Mouse (Mus musculus): ENCODE measurements around the gene Polr3b.

Gene Polr3b

GRCm38 (mm10) chr10:84610783-84611182 lies 11.3 kb upstream of the Polr3b start:
- DNase-seq (ENCODE audit: low spot score in 2 of 2), result no peak

GRCm38 (mm10) chr10:84611664-84612063 lies 10.4 kb upstream of the Polr3b start:
- DNase-seq (ENCODE audit: low spot score in 2 of 2), result no peak

- DNase-seq (ENCODE audit: low spot score in 2 of 2), result no peak
Observed at GRCm38 (mm10) chr10:84612281-84612680, 9.8 kb upstream of the Polr3b start.

- DNase-seq (ENCODE audit: low spot score in 2 of 2), result no peak
Observed at GRCm38 (mm10) chr10:84613366-84613765, 8.7 kb upstream of the Polr3b start.

- no peak for DNase-seq (ENCODE audit: low spot score in 2 of 2)
Observed at GRCm38 (mm10) chr10:84615076-84615475, 7.0 kb upstream of the Polr3b start.

- peak; percentile 32 to 44 for DNase-seq (ENCODE audit: low spot score in 2 of 2)
Observed at GRCm38 (mm10) chr10:84631182-84631581, 9.1 kb downstream of the Polr3b start.

- no peak for DNase-seq (ENCODE audit: low spot score in 2 of 2)
Observed at GRCm38 (mm10) chr10:84632005-84632404, 9.9 kb downstream of the Polr3b start.

- no peak for DNase-seq (ENCODE audit: low spot score in 2 of 2)
Observed at GRCm38 (mm10) chr10:84636656-84637055, 14.6 kb downstream of the Polr3b start.

- DNase-seq (ENCODE audit: low spot score in 2 of 2), result no peak
Observed at GRCm38 (mm10) chr10:84638382-84638781, 16.3 kb downstream of the Polr3b start.

- peak in 1 of 2 experiments; percentile 40 for DNase-seq (ENCODE audit: low spot score in 2 of 2)
Observed at GRCm38 (mm10) chr10:84639525-84640287, 17.6 kb downstream of the Polr3b start.

- no peak for DNase-seq (ENCODE audit: low spot score in 2 of 2)
Observed at GRCm38 (mm10) chr10:84640861-84641260, 18.8 kb downstream of the Polr3b start.

- DNase-seq (ENCODE audit: low spot score in 2 of 2), result no peak
Observed at GRCm38 (mm10) chr10:84641576-84641975, 19.5 kb downstream of the Polr3b start.

- DNase-seq (ENCODE audit: low spot score in 2 of 2), result no peak
Observed at GRCm38 (mm10) chr10:84645940-84646339, 23.8 kb downstream of the Polr3b start.

GRCm38 (mm10) chr10:84646506-84647102 lies 24.5 kb downstream of the Polr3b start:
- peak; percentile 65 to 69 for DNase-seq (ENCODE audit: low spot score in 2 of 2)

- no peak for DNase-seq (ENCODE audit: low spot score in 2 of 2)
Observed at GRCm38 (mm10) chr10:84647264-84647663, 25.2 kb downstream of the Polr3b start.

- no peak for DNase-seq (ENCODE audit: low spot score in 2 of 2)
Observed at GRCm38 (mm10) chr10:84648911-84649310, 26.8 kb downstream of the Polr3b start.

- DNase-seq (ENCODE audit: low spot score in 2 of 2), result no peak
Observed at GRCm38 (mm10) chr10:84654029-84654428, 31.9 kb downstream of the Polr3b start.

GRCm38 (mm10) chr10:84654731-84655130 lies 32.6 kb downstream of the Polr3b start:
- DNase-seq (ENCODE audit: low spot score in 2 of 2), result no peak

GRCm38 (mm10) chr10:84656618-84657017 lies 34.5 kb downstream of the Polr3b start:
- no peak for DNase-seq (ENCODE audit: low spot score in 2 of 2)

GRCm38 (mm10) chr10:84657437-84658087 lies 35.5 kb downstream of the Polr3b start:
- no peak for DNase-seq (ENCODE audit: low spot score in 2 of 2)

GRCm38 (mm10) chr10:84658088-84658848 lies 36.2 kb downstream of the Polr3b start:
- DNase-seq (ENCODE audit: low spot score in 2 of 2), result no peak

- DNase-seq (ENCODE audit: low spot score in 2 of 2), result no peak
Observed at GRCm38 (mm10) chr10:84659281-84659680, 37.2 kb downstream of the Polr3b start.

All from spleen, postnatal 36 days (tissue).